23 mouse cellular contexts compared by ENCODE assay signal in the genomic region with DNA sequence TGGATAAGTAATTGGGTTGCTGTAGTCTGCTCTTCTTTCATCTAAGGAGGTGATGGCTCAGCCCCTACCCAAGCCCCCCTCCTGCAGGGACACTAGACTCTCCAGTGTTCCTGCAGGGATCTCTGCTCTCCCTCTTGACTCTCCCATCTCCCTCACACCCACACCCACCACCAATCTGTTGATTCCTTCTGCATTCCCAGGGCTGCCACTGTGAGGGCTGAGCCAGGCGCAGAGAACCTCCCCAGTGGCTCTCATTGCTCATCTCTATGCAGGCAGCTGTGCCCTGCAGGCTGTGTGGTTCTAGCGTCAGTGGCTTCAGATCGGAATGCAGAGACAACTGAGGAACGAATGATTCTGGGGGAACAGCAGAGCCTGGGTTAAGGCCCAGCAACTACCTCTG. TPM values are rescaled to one million over a fixed set of nuclear protein-coding genes. Genes with fewer than 3 reads are reported as not detected.
DNase-seq lines count a peak whose midpoint lies in the region; ATAC-seq lines count a peak whose summit lies in the region.
"Had no signal": no experiment of that assay in that cellular context is flagged by ENCODE, and none has a peak within 500 bp of the region (broad histone marks: within the 10 kb centered on the region; RNA-seq: fewer than 3 reads in every experiment).

No protein-coding gene starts in this region.

- H3K9ac ChIP-seq in forebrain, embryonic 13.5 days: no peak overlapping the region
- H3K9ac ChIP-seq: forebrain, embryonic 15.5 days; limb, embryonic 12.5 days; liver, postnatal 0 days; stomach, embryonic 15.5 days had no signal

- no peak overlapping the region for H3K4me2 ChIP-seq in forebrain, embryonic 13.5 days
- H3K4me2 ChIP-seq: forebrain, embryonic 15.5 days; heart, embryonic 11.5 days; limb, embryonic 12.5 days; liver, embryonic 11.5 days; stomach, embryonic 15.5 days had no signal

- H3K4me1 ChIP-seq in hindbrain, embryonic 10.5 days (replicated peaks): peaks cover 6% of the 10 kb centered on the region; the same call in 1 of the 2 replicates
- no peaks in the 10 kb centered on the region for H3K4me1 ChIP-seq in forebrain, embryonic 13.5 days
- H3K4me1 ChIP-seq: forebrain, embryonic 15.5 days; limb, embryonic 12.5 days; stomach, embryonic 15.5 days had no signal

- peak; percentile 28 for DNase-seq in left cerebral cortex, adult 11 months (ENCODE audit: low spot score)
- no peak for DNase-seq in left cerebral cortex, postnatal 4 days
- DNase-seq in layer of hippocampus, adult 9-10 months (ENCODE audit: low spot score): peak; percentile 5
- DNase-seq in left cerebral cortex, adult 9 months (ENCODE audit: low spot score in 2 of 2): peak; percentile 10 to 63
- peak; percentile 21 for DNase-seq in right cerebral cortex, postnatal 14 days
- DNase-seq in hindbrain, embryonic 10.5 days (ENCODE audit: low spot score): no peak
- no peak for DNase-seq in urinary bladder, adult 18-20 months (ENCODE audit: low spot score in 2 of 2)
- DNase-seq: adrenal gland, postnatal 14 days; cerebellum, adult 9-10 months; kidney, postnatal 4 days; liver, postnatal 0 days; thymus, adult 18-20 months; thymus, postnatal 4 days had no signal

- no peak for ATAC-seq in forebrain, embryonic 13.5 days
- ATAC-seq: CD4-positive, CD25-positive, alpha-beta regulatory T cell, adult 4 months; forebrain, embryonic 15.5 days; intestine, postnatal 0 days; liver, postnatal 0 days; lung, postnatal 0 days had no signal

- no peak overlapping the region for H3K4me3 ChIP-seq in hindbrain, embryonic 10.5 days
- no peak overlapping the region for H3K4me3 ChIP-seq in forebrain, embryonic 13.5 days
- H3K4me3 ChIP-seq: forebrain, embryonic 15.5 days; limb, embryonic 12.5 days; stomach, embryonic 15.5 days had no signal

- H3K36me3 ChIP-seq in hindbrain, embryonic 10.5 days: no peaks in the 10 kb centered on the region
- no peaks in the 10 kb centered on the region for H3K36me3 ChIP-seq in forebrain, embryonic 13.5 days (ENCODE audit: poor library complexity, severe bottlenecking)
- H3K36me3 ChIP-seq: forebrain, embryonic 15.5 days; limb, embryonic 12.5 days; stomach, embryonic 15.5 days had no signal

- H3K27ac ChIP-seq in hindbrain, embryonic 10.5 days: no peak overlapping the region
- no peak overlapping the region for H3K27ac ChIP-seq in forebrain, embryonic 13.5 days
- H3K27ac ChIP-seq: forebrain, embryonic 15.5 days; limb, embryonic 12.5 days; macrophage; stomach, embryonic 15.5 days had no signal

- intact Hi-C loops in left cerebral cortex, postnatal 4 days (cut with DNase I): no loop called here

- H3K27me3 ChIP-seq in hindbrain, embryonic 10.5 days (ENCODE audit: insufficient read depth, poor library complexity, severe bottlenecking): no peaks in the 10 kb centered on the region
- H3K27me3 ChIP-seq in forebrain, embryonic 13.5 days: no peaks in the 10 kb centered on the region
- H3K27me3 ChIP-seq: forebrain, embryonic 15.5 days; limb, embryonic 12.5 days; stomach, embryonic 15.5 days had no signal

- H3K9me3 ChIP-seq in hindbrain, embryonic 10.5 days: no peaks in the 10 kb centered on the region
- no peaks in the 10 kb centered on the region for H3K9me3 ChIP-seq in forebrain, embryonic 13.5 days (replicated peaks)
- H3K9me3 ChIP-seq: forebrain, embryonic 15.5 days; limb, embryonic 12.5 days; stomach, embryonic 15.5 days had no signal

- WGBS in hindbrain, embryonic 10.5 days: 64% methylated on average over 4 of the region's 4 CpGs
- WGBS in forebrain, embryonic 13.5 days: 76% methylated on average over 4 of the region's 4 CpGs

RNA-seq across cellular contexts. Expression of gene Npas2, which starts 33.4 kb away (rescaled TPM):
- total RNA-seq in left cerebral cortex, postnatal 4 days (2021): 10 to 100 TPM; 36.5 to 38.2 TPM
- 0.05 and 0.21 TPM in 2 replicates for polyA plus RNA-seq in hindbrain, embryonic 10.5 days (2016; fragmentation: Nextera tagmentation; extraction: Ambion mirVana)
- polyA plus RNA-seq in forebrain, embryonic 13.5 days (2015; fragmentation: Nextera tagmentation; extraction: Ambion mirVana): 0.15 and 0.37 TPM in 2 replicates

Comparison
In these comparisons a context has a peak if more than half of its experiments do, and no peak if none do; other contexts are left out.
1. DNase-seq: peak in left cerebral cortex, adult 11 months (single experiment), layer of hippocampus, adult 9-10 months (single experiment), left cerebral cortex, adult 9 months (2 of 2) and right cerebral cortex, postnatal 14 days (single experiment); none in left cerebral cortex, postnatal 4 days (single experiment), hindbrain, embryonic 10.5 days (single experiment) and urinary bladder, adult 18-20 months (0 of 2).